Mouse (Mus musculus): ENCODE data around the gene Zrsr1.

Gene Zrsr1

DNA sequence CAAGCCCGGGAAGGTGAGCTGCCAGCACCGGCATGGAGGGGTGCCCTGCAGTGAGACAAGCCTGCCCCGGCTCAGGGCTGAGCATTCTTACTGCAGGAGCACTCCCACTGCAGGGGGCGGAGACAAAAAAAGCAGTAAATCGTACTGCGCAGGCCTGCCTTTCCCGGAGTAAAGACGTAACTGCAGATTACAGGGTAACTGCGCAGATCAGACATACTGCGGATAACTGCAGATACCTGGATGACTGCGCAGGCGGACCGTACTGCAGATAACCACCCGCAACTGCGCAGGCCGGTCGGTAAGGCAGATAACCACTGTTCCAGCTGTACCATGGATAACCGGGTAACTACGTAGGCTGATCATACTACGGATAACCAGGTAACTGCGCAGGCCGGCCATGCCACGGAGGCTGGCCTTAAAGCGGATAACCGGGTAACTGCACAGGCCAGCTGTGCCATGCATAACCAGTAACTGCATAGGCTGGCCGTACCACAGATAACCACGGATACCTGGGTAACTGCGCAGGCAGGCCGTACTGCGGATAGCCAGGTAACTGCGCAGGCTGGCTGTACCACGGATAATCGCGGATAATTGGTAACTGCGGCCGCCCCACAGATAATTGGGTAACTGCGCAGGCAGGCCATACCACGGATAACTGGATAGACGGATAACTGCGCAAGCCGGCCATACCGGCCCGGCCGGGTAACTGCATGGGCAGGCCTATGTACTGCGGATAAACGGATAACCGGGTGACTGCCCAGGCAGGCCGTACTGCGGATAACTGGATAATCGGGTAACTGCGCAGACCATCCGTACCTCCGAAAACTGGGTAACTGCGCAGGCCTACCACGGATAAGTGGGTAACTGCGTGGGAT is at the start of gene Zrsr1:
Gene Zrsr1, plus strand, starts transcription at position 171 of the 875 bp plus-strand sequence.
- DNase-seq, result peak; percentile 89

DNA sequence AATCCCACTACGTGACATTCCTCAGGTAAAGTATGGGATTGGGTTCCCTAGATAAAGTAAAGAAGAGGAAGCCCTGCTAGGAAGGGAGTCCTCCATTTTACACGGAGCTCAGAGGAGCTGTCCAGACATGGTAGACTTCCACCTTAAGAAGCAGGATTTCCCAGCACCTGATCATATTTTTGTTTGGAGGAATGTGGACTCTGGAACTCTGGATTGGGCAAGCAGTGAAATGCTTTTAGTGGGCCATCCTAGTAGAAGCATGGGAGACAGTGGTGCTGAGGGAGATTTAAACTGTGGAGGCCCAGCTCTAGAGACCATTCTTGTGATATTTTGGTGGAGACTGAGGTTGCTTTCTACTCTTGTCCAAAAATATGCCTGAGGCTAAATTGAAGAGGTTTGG is 49.3 kb upstream of the Zrsr1 start:
- no peak for DNase-seq

DNA sequence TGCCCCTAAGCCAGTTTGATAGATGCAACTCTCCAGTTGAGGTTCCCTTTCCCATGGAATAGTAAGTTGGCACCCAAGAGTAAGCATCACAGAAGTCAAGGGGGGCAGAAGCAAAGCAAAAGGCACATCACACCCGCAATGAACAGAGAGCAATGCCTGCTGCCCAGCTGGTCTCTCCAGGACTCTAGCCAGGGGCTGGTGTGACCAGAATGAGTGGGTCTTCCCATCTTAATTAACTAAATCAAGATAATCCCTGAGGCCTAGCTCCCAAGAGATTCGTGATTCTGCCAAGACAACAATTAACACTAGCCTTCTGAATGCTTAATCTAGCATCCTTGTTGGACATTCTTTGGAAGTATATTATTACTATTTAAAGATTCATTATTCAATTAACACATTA is 48.2 kb upstream of the Zrsr1 start:
- DNase-seq, result no peak

DNA sequence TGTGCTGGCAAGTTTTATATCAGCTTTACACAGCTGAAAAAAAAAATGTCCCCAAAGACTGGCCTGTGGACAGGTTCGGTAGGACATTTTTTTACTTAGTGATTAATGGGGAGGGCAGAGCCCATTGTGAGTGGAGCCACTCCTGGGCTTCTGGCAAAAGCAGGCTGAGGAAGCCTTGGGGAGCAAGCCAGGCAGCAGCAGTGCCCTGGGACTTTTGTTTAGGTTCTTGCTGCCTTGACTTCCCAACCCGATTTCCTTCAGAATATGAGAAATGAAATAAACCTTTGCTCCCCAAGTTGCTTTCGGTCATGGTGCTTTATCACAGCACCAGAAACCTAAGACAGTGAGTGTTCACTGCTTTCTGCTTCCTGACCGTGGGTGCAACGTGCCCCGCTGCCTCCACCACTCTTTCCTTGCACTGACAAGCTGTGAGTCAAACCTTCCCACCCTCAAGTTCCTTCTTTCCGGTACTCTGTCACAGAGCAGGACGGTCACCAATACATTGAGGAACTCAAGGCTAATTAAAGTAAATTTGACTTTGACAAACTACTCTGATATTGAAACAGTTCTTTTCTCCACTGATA is 43.1 kb upstream of the Zrsr1 start:
- DNase-seq, result no peak

DNA sequence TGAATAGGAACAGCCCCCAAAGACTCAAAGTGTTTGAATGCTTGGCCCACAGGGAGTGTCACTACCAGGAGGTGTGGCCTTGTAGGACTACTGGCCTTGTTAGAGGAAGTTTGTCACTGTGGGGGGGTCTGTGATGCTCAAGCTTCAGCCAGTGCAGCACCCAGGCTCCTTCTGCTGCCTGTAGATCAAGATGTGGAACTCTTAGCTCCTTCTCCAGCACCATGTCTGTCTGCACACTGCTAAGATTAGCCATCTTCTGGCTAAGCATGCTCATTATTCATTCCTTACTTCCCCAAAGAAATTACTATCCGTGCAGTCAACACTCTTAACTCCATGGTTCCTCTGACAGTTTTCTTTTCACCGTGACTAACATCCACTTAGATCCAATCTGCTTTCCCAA is 41.7 kb upstream of the Zrsr1 start:
- DNase-seq, result no peak

DNA sequence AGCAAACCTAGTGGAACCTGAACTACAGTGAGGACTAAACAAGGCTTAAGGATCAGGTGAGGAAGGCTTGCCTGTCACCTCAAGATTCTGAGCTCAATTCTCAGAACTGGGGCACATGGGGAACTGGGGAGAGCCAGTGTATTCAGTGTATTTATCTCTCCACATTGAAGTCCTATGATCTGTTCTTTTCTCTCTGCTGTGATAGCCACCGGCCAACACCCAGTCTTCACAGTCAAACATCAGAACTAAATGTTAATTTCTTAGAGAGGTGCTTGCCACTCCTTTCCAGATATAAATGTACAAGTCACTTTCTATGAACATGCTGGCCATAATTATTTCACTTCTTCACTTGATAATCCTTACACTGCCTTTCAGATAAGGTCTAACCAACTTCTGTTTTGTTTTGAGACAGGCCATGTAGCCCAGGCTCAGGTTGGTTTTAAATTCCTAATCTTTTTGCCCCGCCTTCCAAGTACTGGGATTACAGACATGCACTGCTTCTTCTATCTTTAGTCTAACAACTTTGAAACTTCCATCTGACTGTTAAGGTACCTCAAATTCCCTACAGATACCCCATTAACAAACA is 40.4 kb upstream of the Zrsr1 start:
- DNase-seq, result no peak

DNA sequence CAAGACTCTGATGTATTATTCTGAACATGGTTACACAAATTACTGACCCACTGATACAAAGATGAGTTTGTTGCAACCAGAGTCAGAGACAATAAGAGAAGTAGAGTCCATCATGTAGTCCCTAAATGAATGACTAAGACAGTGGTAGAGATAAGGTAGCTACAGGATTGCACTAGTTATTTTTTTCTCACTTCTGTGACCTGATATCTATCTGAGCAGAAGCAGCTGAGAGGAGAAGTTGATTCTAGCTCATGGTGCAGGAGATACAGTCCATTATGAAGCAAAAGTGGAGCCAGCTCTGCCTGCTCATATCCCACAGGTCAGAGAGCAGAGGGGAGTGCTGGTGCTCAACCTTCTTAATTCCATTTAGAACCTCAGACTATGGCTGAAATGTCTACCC is 39.6 kb upstream of the Zrsr1 start:
- no peak for DNase-seq

DNA sequence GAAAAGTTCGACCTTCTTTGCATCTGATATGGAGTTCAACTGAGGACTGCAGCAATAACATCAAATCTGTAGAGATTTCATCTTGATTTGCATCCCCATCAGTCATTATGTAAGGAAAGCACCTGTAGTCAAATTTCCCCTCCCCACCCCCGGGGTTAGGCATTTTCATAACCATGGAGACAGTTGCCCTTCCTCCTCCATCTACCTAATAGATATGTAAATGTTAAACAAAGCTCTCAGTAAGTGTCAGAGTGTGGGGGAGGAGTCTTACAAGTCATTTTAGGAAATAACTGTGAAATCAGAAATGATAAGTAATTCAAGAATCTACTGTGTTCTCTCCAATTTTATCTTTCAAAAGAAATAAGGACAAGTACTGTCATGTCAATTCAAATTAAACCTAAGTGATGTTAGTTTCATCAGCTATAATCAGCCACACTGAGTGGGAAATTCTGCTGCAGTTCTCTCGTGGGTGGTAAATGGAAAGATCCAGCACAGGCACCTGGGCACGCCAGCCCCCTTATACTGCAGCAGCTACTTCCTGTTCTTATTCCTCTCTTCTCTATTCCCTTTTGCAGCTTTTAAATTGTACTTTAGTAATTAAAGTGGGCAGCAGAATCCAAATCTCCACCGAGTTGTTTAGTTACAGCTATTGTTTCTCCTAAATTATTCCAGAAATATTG is 35.2 kb upstream of the Zrsr1 start:
- no peak for DNase-seq

DNA sequence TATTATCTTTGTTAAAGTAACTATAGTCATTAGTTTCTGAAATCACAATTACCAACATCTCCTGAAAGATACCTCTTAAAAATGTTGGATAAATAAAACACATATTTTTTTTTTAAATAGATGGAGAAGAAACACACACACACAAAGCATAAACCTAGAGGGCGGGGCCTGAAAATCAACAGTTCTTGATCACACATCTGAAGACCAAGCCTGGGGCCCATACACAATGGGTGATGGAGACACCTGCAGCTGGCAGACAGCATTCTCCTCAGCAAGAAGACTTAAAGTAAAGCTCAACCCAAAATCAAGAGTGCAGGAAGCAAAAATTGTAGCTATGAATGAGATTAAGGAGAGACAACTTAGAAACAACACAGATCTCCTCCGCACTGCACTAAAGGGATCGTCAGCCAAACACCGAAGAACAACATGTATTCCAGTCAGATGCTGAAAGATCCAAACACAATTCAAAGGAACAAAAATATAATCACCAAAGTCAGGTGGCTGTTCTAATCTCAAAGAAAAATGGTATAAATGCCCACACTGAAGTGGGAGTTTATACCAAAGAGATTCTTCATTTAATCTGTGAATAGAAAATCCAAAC is 34.0 kb upstream of the Zrsr1 start:
- DNase-seq, result no peak

DNA sequence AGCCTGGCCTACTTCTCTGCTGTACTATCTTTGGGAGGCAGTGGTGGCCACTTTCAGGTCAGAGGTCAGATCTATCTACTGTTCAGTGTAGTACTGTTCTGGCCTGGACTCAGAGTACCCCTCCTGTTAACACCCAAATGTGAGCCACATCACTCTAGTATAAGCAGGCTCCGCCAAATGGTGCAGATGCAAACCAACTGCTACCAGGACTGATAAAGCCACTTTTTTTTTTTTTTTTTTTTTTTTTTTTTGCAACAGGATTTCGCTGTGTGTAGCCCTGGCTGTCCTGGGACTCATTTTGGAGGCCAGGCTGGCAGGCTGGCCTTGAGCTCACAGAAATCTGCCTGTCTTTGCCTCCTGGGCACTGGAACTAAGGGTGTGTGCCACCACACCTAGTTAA is 32.8 kb upstream of the Zrsr1 start:
- DNase-seq, result no peak

DNA sequence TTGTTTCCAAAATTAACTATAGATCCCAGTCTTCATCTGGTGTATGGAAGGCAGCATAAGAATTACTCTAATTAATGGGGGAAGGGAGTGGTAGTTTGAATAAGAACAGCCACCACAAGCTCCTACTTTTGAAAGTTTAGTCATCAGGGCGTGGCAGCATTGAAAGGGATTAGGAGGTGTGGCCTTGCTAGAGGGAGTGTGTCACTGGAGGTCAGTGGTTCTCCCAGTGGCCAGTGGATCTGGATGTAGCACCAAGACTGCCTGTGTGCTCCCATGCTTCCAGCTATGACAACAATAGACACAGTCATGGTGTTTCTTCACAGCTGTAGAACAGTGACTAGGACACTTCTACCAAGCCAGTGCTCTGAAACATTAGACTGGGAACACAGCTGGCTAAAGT is 22.7 kb upstream of the Zrsr1 start:
- DNase-seq, result no peak

DNA sequence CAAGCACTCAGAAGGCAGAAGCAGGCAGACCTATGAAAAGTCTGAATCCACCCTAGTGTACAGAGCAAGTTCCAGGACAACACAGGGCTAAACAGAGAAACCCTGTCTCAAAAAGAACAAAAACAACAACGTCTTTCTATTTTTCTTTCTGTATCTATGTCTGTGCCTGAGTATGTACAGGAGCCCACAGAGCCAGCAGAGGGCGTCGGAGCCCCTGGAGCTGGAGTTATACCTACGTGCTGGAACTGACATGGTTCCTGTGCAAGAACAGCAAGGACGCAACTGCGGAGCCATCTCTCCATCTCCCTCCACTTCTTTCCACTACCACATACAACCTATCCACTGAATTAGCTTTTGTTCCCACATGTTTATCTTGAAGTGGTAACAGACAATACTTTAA is 21.7 kb upstream of the Zrsr1 start:
- DNase-seq, result no peak

DNA sequence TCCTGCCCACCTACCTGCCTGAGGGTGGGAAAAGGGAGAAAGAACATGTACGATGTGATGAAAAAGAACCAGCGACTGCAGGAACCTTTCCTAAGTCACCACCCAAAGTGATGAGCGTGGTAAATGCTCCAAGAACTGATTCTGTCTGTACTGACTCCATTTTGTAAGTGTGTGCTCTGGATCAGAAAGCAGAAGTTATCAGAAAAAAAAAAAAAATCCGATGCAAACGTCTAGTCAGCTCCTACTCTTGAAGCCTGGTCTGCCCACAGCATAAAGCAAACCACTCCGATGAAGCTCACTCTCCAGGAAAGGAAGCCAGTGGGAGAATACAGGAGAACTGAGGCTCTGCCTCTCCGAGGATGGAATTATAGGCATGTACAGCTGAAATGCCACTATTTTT is 19.1 kb upstream of the Zrsr1 start:
- DNase-seq, result no peak

DNA sequence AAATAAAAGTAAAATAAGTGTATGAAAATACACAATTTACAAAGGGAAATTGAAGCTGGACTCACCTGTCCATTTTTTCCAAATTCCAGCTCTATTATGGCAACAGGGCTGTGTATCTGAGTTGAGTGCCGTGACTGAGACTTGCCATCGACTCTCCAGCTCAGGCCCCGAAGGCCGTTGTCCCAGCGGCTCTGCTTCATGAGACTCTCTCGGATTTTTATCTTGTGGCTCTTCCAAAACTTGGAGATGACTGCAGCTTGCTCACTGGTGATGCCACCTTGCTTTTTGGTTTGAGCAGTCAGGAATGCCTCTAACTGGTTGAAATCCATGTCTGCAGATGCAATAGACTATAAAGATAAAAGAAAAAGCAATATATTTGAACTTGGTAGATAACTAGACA is 15.5 kb upstream of the Zrsr1 start:
- no peak for DNase-seq

DNA sequence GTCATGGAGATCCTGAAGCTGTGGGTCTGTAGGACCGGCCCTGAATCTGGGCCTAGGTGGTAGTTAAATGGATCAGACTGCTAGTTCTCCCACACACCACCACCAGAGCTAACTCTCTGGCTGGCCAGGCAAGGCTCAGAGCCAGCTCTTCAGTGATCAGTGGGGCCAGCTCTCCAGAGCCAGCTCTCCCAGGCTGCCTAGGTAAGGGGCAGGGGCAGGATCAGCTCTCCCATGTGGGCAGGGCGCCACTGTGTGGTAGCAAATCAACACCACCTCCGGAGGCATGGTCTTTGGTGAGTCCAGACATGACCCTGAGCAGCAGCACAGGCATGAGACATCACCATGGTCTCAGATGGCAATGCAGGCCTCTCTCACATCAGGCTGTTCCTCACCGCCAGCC is 15.0 kb upstream of the Zrsr1 start:
- DNase-seq, result no peak

DNA sequence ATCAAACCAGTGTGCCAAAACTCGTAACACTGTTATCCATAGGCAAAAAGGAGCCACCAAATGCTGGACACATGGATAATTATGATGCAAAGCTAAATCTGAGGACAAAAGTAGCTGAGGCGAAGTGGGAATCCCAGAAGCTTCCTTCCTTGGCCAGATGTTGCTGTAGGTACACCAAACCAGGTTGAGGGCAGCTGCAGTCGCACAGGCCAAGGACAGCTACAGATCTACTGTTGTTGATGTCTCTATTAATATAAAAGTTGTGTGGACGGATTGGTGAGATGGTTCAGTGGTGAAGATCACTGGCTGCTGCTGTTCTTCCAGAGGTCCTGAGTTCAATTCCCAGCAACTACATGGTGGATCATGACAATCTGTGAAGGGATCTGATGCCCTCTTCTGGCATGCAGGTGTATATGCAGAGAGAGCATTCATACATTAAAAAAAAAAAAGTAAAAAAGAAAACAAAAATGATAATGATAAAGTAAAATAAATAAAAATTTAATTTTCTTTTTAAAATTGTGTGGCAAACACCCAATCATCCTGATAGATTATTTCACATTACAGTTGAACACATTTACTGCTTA is 13.9 kb upstream of the Zrsr1 start:
- no peak for DNase-seq

DNA sequence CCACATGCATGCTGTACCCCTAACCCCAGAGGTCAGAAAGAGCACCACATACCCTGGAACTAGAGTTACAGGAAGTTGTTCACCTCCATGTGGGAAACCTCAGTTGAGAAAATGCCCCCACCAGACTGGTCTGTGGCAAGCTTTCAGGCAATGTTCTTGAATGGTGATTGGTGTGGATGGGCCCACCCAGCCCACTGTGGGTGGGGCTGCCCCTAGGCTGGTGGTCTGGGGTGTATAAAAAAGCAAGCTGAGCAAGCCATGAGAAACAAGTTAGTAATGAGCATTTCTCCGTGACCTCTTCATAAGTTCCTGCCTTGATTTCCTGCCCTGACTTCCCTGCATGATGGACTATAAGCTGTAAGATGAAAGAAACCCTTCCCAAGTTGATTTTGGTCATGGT is 9.7 kb upstream of the Zrsr1 start:
- DNase-seq, result no peak

DNA sequence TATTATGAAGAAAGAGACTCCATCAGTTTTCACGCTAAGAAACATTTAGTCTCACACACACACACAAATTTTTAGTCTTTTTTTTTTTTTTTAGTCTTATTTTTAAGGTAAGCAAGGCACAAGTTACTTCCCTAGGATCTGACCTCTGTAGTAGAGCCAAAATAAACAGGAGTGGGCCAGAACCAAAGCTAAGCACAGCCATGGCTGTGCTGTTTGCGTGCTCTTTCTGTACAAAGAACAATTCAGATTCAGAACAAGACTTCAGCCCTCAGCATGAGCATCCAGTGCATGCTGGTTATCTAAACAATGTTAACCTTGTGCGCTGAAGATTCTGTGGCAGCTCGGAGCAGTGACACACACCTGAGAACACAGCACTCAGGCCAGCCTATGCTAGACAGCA is 7.4 kb upstream of the Zrsr1 start:
- DNase-seq, result no peak

DNA sequence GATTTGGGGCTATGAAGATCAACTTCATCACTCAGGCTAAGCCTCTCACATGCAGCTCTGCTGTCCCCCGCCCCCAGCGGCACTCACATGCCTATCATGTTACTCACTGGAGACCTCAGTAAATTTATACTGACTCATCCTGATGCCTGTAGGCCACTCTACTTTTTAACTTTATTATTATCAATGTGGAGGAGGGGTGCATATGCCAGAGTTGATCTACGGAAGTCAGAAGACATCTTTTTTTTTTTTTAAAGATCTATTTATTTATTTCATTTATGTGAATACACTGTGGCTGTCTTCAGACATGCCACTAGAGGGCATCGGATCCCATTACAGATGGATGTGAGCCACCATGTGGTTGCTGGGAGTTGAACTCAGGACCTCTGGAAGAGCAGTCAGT is 6.3 kb upstream of the Zrsr1 start:
- DNase-seq, result no peak

DNA sequence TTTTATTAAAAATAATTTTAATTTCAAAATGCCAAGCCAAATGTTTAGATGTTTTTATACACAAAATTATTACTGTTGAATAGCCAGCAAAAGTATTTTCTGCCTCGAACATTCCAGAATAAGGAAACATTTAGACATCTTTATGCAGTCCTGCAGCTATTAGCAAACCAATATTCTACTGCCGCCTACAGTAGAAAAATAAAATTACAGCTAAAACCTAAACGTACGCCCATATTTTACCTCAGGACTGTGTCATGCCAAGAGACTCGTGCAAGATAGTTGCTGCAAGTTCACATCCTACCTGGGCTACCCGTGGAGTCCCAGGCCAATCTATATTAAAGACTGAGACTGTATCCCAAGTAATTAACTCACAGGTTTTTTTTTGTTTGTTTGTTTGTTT is 2.3 kb upstream of the Zrsr1 start:
- no peak for DNase-seq

DNA sequence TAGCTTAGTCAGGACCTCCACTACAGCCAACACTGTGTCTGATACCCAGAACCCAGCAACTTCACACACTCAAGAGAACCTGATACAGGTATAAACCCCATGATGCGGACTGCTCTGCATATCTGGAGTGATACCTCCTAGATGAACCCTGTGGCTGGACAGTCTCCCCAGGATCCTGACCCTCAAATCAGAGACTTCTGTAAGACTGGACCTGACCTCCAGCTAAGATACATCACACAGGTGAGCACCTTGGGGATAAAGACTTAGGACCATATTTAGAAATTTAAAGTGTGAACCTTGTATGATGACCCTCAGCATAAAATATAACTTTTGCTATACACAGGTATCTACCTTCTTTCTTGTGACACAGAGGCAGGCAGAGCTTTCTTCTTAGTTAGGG is 1.3 kb upstream of the Zrsr1 start:
- DNase-seq, result no peak

DNA sequence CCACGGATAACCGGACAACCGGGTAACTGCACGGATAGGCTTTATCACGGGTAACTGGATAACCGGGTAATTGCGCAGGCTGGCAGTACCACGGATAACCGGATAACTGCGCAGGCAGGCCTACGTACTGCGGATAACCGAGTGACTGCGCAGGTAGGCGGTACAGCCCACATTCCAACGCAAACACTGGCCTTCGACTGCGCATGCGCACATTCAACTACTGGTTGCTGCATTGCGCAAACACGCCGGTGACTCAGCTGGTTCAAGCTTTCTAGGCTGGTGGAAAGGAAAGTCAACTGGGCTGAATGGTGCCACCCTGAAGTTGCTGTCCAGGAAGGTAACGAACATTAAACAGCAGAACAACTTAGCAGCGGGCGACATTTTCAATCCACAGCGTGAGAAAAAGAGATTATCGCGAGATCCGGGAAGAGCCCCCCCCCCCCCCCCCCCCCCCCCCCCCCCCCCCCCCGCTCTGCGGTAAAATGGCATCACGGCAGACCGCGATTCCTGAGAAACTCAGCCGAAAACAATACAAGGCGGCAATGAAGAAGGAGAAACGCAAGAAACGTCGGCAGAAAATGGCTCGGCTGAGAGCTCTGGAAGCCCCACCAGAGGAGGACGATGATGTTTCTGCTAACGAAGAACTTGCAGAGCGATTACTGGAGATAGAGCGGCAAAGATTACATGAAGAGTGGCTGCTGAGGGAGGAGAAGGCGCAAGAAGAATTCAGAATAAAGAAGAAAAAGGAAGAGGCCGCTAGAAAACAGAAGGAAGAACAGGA is 1.1 kb downstream of the Zrsr1 start:
- DNase-seq, result peak; percentile 87
